Mouse (Mus musculus): ENCODE measurements around the gene Ubxn6.
A peak's percentile ranks its signal among the peaks of the same experiment; 100 is the strongest.
"Not testable (repeated sequence)": the region's sequence is repeated elsewhere in the genome, so short reads cannot be mapped to it uniquely, and the experiment has no call there.

Ubxn6 gene

GRCm38 (mm10) chr17:56100811-56101210 is 26.0 kb upstream of the Ubxn6 start:
- DNase-seq (ENCODE audit: low spot score) = no peak

GRCm38 (mm10) chr17:56098711-56099572 is 24.1 kb upstream of the Ubxn6 start:
- DNase-seq (ENCODE audit: low spot score) = no peak

GRCm38 (mm10) chr17:56098180-56098579 is 23.4 kb upstream of the Ubxn6 start:
- no peak for DNase-seq (ENCODE audit: low spot score)

GRCm38 (mm10) chr17:56096883-56097282 is 22.1 kb upstream of the Ubxn6 start:
- DNase-seq (ENCODE audit: low spot score) = no peak

GRCm38 (mm10) chr17:56092794-56093193 is 18.0 kb upstream of the Ubxn6 start:
- DNase-seq (ENCODE audit: low spot score) = no peak

- no peak for DNase-seq (ENCODE audit: low spot score)
These were observed 17.5 kb upstream of the Ubxn6 start for GRCm38 (mm10) chr17:56092312-56092711.

GRCm38 (mm10) chr17:56080781-56081585 is 6.2 kb upstream of the Ubxn6 start:
- DNase-seq (ENCODE audit: low spot score) = peak; percentile 88

- DNase-seq (ENCODE audit: low spot score) = no peak
These were observed 5.1 kb upstream of the Ubxn6 start for GRCm38 (mm10) chr17:56079921-56080320.

GRCm38 (mm10) chr17:56078880-56079795 is 4.3 kb upstream of the Ubxn6 start, which contains the start of gene Hdgfl2:
Gene Hdgfl2, plus strand, starts transcription at chr17:56079634.
- peak; percentile 100 for DNase-seq (ENCODE audit: low spot score)

- DNase-seq (ENCODE audit: low spot score) = not testable (repeated sequence)
These were observed 3.5 kb upstream of the Ubxn6 start for GRCm38 (mm10) chr17:56078361-56078760.

GRCm38 (mm10) chr17:56077523-56077922 is 2.7 kb upstream of the Ubxn6 start:
- DNase-seq (ENCODE audit: low spot score) = no peak

GRCm38 (mm10) chr17:56074097-56074826 is 566 bp downstream of the Ubxn6 start:
- DNase-seq (ENCODE audit: low spot score) = peak; percentile 88

- no peak for DNase-seq (ENCODE audit: low spot score)
These were observed 2.6 kb downstream of the Ubxn6 start for GRCm38 (mm10) chr17:56072243-56072642.

- DNase-seq (ENCODE audit: low spot score) = no peak
These were observed 3.7 kb downstream of the Ubxn6 start for GRCm38 (mm10) chr17:56071126-56071525.

GRCm38 (mm10) chr17:56069066-56069465 is 5.8 kb downstream of the Ubxn6 start:
- no peak for DNase-seq (ENCODE audit: low spot score)

- no peak for DNase-seq (ENCODE audit: low spot score)
These were observed 8.4 kb downstream of the Ubxn6 start for GRCm38 (mm10) chr17:56066451-56066850.

- DNase-seq (ENCODE audit: low spot score) = not testable (repeated sequence)
These were observed 9.1 kb downstream of the Ubxn6 start for GRCm38 (mm10) chr17:56065715-56066114.

- no peak for DNase-seq (ENCODE audit: low spot score)
These were observed 12.7 kb downstream of the Ubxn6 start for GRCm38 (mm10) chr17:56062081-56062480.

GRCm38 (mm10) chr17:56057381-56058120 is 17.3 kb downstream of the Ubxn6 start:
- DNase-seq (ENCODE audit: low spot score) = no peak

GRCm38 (mm10) chr17:56055945-56056678 is 18.7 kb downstream of the Ubxn6 start:
- DNase-seq (ENCODE audit: low spot score) = no peak
